Mouse (Mus musculus) neural tube, embryonic 12.5 days (tissue): ENCODE data around the gene Cacng1. TPM values are rescaled to one million over a fixed set of nuclear protein-coding genes. Genes with fewer than 3 reads are reported as not detected.
A peak's percentile ranks its signal among the peaks of the same experiment; 100 is the strongest.

Experiments
- ATAC-seq: fragments of 200-750 bp; cut with Nextera tagmentation; 2 replicates; pipeline ENCODE4 v1.8.0; 2017; ENCODE audit warnings: low read depth, mild to moderate bottlenecking, moderate TSS enrichment, moderate library complexity; ENCODE audit not compliant: low FRiP score
- H3K27ac ChIP-seq: fragments of 300-500 bp; sonication (generic); 2 replicates; pipeline ENCODE4 v1.5.1; 2016
- H3K27me3 ChIP-seq: fragments of 300-500 bp; sonication (generic); replicated peaks from 2 replicates; pipeline ENCODE4 v1.6.1; 2016; ENCODE audit warnings: mild to moderate bottlenecking
- H3K36me3 ChIP-seq: fragments of 300-500 bp; sonication (generic); 2 replicates; pipeline ENCODE4 v1.6.1; 2016; ENCODE audit warnings: mild to moderate bottlenecking
- H3K4me1 ChIP-seq: fragments of 300-500 bp; sonication (generic); 2 replicates; pipeline ENCODE4 v1.6.1; 2016
- H3K4me2 ChIP-seq: fragments of 300-500 bp; sonication (generic); replicated peaks from 2 replicates; pipeline ENCODE4 v1.6.1; 2016; ENCODE audit warnings: mild to moderate bottlenecking
- H3K4me3 ChIP-seq: fragments of 300-500 bp; sonication (generic); 2 replicates; pipeline ENCODE4 v1.5.1; 2016
- H3K9ac ChIP-seq: fragments of 300-500 bp; sonication (generic); 2 replicates; pipeline ENCODE4 v1.6.1; 2016; ENCODE audit warnings: mild to moderate bottlenecking
- H3K9me3 ChIP-seq: fragments of 300-500 bp; sonication (generic); 2 replicates; pipeline ENCODE4 v1.6.1; 2016; ENCODE audit warnings: mild to moderate bottlenecking
- WGBS: fragments of 180-500 bp; shearing (Covaris S2); methylation state at CpG from one replicate; pipeline ENCODE4 v1.1.7; 2016; 5-methylcytosine and 5-hydroxymethylcytosine counted together
- polyA plus RNA-seq: library from polyadenylated mRNA; unstranded; fragments of >200 nt; fragmentation: Nextera tagmentation; extraction: Ambion mirVana; gene quantifications from 2 replicates; pipeline ENCODE4 v1.2.1, GENCODE M21; 2016

Cacng1 gene
- polyA plus RNA-seq, 1 experiment from 2014 or later, result 1.5 TPM

GRCm38 (mm10) chr11:107703272-107704134 is 12.8 kb downstream of the Cacng1 start:
- WGBS, result 48% methylated on average over 27 of the region's 27 CpGs
- ATAC-seq, result no peak
- Histone ChIP-seq H3K4me1 (peaks cover 23% of the 10 kb centered on the region), H3K36me3 (no peaks in the 10 kb centered on the region), H3K9me3 (no peaks in the 10 kb centered on the region), H3K27me3 (no peaks in the 10 kb centered on the region; the same call in 1 of the 2 replicates), H3K4me2 (0 out of 2 replicates have a peak overlapping the region, but pooled peaks have one; percentile 2), H3K27ac (no peak overlapping the region), H3K9ac (no peak overlapping the region), H3K4me3 (no peak overlapping the region)

GRCm38 (mm10) chr11:107699967-107700366 is 16.4 kb downstream of the Cacng1 start:
- no peak overlapping the region for H3K4me3 ChIP-seq
- WGBS, result 92% methylated on average over 4 of the region's 4 CpGs
- H3K4me2 ChIP-seq, result no peak overlapping the region
- ATAC-seq, result no peak
- H3K36me3 ChIP-seq, result no peaks in the 10 kb centered on the region
- no peak overlapping the region for H3K9ac ChIP-seq
- no peaks in the 10 kb centered on the region; the same call in 1 of the 2 replicates for H3K27me3 ChIP-seq
- H3K9me3 ChIP-seq, result no peaks in the 10 kb centered on the region
- H3K4me1 ChIP-seq, result peaks cover 7% of the 10 kb centered on the region
- H3K27ac ChIP-seq, result no peak overlapping the region

GRCm38 (mm10) chr11:107693338-107693737 is 23.0 kb downstream of the Cacng1 start:
- Histone ChIP-seq H3K4me3 (no peak overlapping the region), H3K9me3 (no peaks in the 10 kb centered on the region), H3K9ac (no peak overlapping the region), H3K36me3 (peaks cover 2% of the 10 kb centered on the region; the same call in 1 of the 2 replicates), H3K27me3 (no peaks in the 10 kb centered on the region), H3K27ac (no peak overlapping the region), H3K4me1 (no peaks in the 10 kb centered on the region), H3K4me2 (no peak overlapping the region)
- no peak for ATAC-seq
- 89% methylated on average over 6 of the region's 6 CpGs for WGBS

GRCm38 (mm10) chr11:107691569-107691968 is 24.8 kb downstream of the Cacng1 start:
- H3K9me3 ChIP-seq, result no peaks in the 10 kb centered on the region
- H3K4me3 ChIP-seq, result no peak overlapping the region
- no peaks in the 10 kb centered on the region for H3K27me3 ChIP-seq
- H3K27ac ChIP-seq, result no peak overlapping the region
- ATAC-seq, result no peak
- peaks cover 6% of the 10 kb centered on the region for H3K36me3 ChIP-seq
- no peaks in the 10 kb centered on the region for H3K4me1 ChIP-seq
- WGBS, result 73% methylated on average over 8 of the region's 8 CpGs
- H3K4me2 ChIP-seq, result no peak overlapping the region
- H3K9ac ChIP-seq, result no peak overlapping the region

GRCm38 (mm10) chr11:107688480-107688879 is 27.8 kb downstream of the Cacng1 start:
- H3K27ac ChIP-seq, result no peak overlapping the region

GRCm38 (mm10) chr11:107686290-107686689 is 30.0 kb downstream of the Cacng1 start:
- H3K27me3 ChIP-seq, result no peaks in the 10 kb centered on the region
- no peak for ATAC-seq
- peaks cover 14% of the 10 kb centered on the region for H3K36me3 ChIP-seq
- H3K4me1 ChIP-seq, result peaks cover 20% of the 10 kb centered on the region
- H3K9me3 ChIP-seq, result no peaks in the 10 kb centered on the region
- H3K4me3 ChIP-seq, result no peak overlapping the region
- WGBS, result 90% methylated on average over 20 of the region's 20 CpGs
- no peak overlapping the region for H3K27ac ChIP-seq
- H3K4me2 ChIP-seq, result no peak overlapping the region
- no peak overlapping the region for H3K9ac ChIP-seq

More at GRCm38 (mm10) chr11:107688480-107688879, 27.8 kb downstream of the Cacng1 start:
- Histone ChIP-seq H3K27me3 (no peaks in the 10 kb centered on the region), H3K36me3 (peaks cover 14% of the 10 kb centered on the region), H3K4me1 (peaks cover 10% of the 10 kb centered on the region; the same call in 1 of the 2 replicates), H3K4me3 (no peak overlapping the region), H3K4me2 (no peak overlapping the region), H3K9ac (no peak overlapping the region), H3K9me3 (no peaks in the 10 kb centered on the region)
- 97% methylated on average over 10 of the region's 10 CpGs for WGBS
- ATAC-seq, result no peak

GRCm38 (mm10) chr11:107683544-107684465 is 32.5 kb downstream of the Cacng1 start:
- H3K27me3 ChIP-seq, result no peaks in the 10 kb centered on the region
- peaks cover 14% of the 10 kb centered on the region for H3K36me3 ChIP-seq
- H3K9me3 ChIP-seq, result no peaks in the 10 kb centered on the region
- H3K9ac ChIP-seq, result no peak overlapping the region
- peaks cover 20% of the 10 kb centered on the region for H3K4me1 ChIP-seq
- WGBS, result 49% methylated on average over 19 of the region's 19 CpGs
- no peak overlapping the region for H3K27ac ChIP-seq
- no peak overlapping the region for H3K4me3 ChIP-seq
- ATAC-seq, result 0 out of 2 replicates have a peak, but pooled peaks have one; percentile 33
- no peak overlapping the region for H3K4me2 ChIP-seq

- ATAC-seq, result no peak
- H3K4me3 ChIP-seq, result no peak overlapping the region
- H3K4me2 ChIP-seq, result no peak overlapping the region
- 42% methylated on average over 9 of the region's 9 CpGs for WGBS
- H3K4me1 ChIP-seq, result peaks cover 20% of the 10 kb centered on the region
- H3K9ac ChIP-seq, result no peak overlapping the region
- H3K27me3 ChIP-seq, result no peaks in the 10 kb centered on the region
- H3K27ac ChIP-seq, result no peak overlapping the region
- H3K36me3 ChIP-seq, result peaks cover 9% of the 10 kb centered on the region
- H3K9me3 ChIP-seq, result no peaks in the 10 kb centered on the region
Measured at GRCm38 (mm10) chr11:107682694-107683355, 33.5 kb downstream of the Cacng1 start.

GRCm38 (mm10) chr11:107676207-107676940 is 39.9 kb downstream of the Cacng1 start:
- Histone ChIP-seq H3K9ac (no peak overlapping the region), H3K27ac (no peak overlapping the region), H3K36me3 (peaks cover 18% of the 10 kb centered on the region), H3K4me2 (peak overlapping the region; percentile 22; the same call in 1 of the 2 replicates), H3K9me3 (no peaks in the 10 kb centered on the region), H3K4me1 (peaks cover 17% of the 10 kb centered on the region), H3K4me3 (no peak overlapping the region), H3K27me3 (no peaks in the 10 kb centered on the region)
- WGBS, result 64% methylated on average over 17 of the region's 17 CpGs
- no peak for ATAC-seq

GRCm38 (mm10) chr11:107675246-107675645 is 41.1 kb downstream of the Cacng1 start:
- Histone ChIP-seq H3K27ac (no peak overlapping the region), H3K36me3 (peaks cover 29% of the 10 kb centered on the region), H3K4me2 (no peak overlapping the region), H3K9me3 (no peaks in the 10 kb centered on the region), H3K27me3 (no peaks in the 10 kb centered on the region), H3K4me3 (no peak overlapping the region), H3K9ac (no peak overlapping the region), H3K4me1 (peaks cover 17% of the 10 kb centered on the region)
- ATAC-seq, result no peak
- 93% methylated on average over 10 of the region's 10 CpGs for WGBS

- no peaks in the 10 kb centered on the region for H3K27me3 ChIP-seq
- H3K9me3 ChIP-seq, result no peaks in the 10 kb centered on the region
- no peak overlapping the region for H3K4me3 ChIP-seq
- H3K4me1 ChIP-seq, result peaks cover 17% of the 10 kb centered on the region
- no peak for ATAC-seq
- peaks cover 35% of the 10 kb centered on the region for H3K36me3 ChIP-seq
- no peak overlapping the region for H3K9ac ChIP-seq
- no peak overlapping the region for H3K4me2 ChIP-seq
- 92% methylated on average over 8 of the region's 8 CpGs for WGBS
- H3K27ac ChIP-seq, result no peak overlapping the region
Measured at GRCm38 (mm10) chr11:107674601-107675000, 41.7 kb downstream of the Cacng1 start.
